Mouse (Mus musculus): ENCODE data around the gene Ticam1.

DNA sequence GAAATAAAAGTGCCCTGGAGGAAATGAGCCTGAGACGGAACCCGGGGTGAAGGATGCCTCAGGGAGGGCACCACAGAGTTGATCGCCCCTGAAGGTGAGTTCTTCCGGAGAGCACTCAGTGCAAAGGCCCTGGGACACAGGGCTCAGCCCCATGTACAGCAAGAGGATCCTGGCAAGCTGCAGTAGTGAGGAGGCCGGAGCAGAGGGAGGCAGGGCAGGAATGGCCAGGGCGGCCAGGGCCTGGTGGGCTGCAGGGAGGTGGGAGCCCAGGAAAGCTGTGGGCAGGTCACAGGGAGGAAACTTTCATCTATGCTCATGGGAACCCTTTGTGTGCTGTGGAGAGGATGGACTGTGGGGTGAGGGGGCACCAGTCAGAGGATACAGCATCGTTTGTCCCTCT lies 3.1 kb downstream of the Ticam1 start:
- no peak for TF ChIP-seq CTCF (IDR thresholded peaks at IDR 0.05; ENCODE audit: extremely low read depth, insufficient read length, insufficient replicate concordance, low read depth, low read length)
- no peak for TF ChIP-seq POLR2A (IDR thresholded peaks at IDR 0.05; ENCODE audit: low read depth, low read length)

Measured in small intestine, adult 2 months (tissue).